Mouse (Mus musculus): ENCODE measurements around the gene Hoxd12. TPM values are rescaled to one million over a fixed set of nuclear protein-coding genes. Genes with fewer than 3 reads are reported as not detected.

Hoxd12 gene
- total RNA-seq, 4 experiments from 2014 or later: not detected

DNA sequence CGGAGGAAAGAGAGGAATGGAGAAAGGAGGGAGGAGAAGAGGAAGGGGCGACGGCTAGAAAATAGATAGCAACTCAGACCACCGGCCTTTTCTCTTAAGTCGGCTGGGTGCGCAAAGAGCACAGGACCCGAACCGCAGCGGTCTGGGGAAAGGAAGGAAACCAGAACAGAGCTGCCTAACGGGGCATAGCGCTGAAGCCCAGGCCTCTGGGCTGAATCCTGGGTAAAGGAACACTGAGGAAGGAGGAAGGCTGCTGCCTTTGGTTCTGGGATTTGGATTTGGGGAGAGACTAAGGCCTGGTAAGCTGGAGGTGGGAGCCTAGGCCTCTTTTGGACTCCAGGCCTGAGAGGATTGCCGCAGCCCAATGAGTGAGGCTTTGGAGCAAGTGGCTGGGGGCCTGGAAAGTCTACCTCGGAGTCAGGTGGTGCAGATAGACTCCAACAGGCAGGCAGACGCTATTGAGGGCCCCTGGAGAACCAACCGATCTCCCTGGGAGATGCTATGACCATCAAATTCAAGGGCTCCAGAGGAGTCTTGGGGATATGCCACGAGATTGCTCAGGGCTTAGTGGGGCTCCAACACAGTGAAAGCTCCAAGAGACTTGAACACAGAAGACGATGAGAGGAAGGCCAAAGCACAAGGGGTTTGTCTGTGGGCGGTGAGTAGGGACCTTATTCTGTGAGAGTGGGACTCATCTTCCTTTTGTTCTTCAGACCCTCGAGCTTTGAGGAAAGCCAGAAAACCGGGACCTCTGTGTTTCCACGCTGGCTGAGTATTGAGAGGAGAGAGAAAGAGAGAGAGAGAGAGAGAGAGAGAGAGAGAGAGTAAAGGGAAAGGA is 6.0 kb downstream of the Hoxd12 start:
- no peak for DNase-seq (ENCODE audit: low spot score in 2 of 2)

DNA sequence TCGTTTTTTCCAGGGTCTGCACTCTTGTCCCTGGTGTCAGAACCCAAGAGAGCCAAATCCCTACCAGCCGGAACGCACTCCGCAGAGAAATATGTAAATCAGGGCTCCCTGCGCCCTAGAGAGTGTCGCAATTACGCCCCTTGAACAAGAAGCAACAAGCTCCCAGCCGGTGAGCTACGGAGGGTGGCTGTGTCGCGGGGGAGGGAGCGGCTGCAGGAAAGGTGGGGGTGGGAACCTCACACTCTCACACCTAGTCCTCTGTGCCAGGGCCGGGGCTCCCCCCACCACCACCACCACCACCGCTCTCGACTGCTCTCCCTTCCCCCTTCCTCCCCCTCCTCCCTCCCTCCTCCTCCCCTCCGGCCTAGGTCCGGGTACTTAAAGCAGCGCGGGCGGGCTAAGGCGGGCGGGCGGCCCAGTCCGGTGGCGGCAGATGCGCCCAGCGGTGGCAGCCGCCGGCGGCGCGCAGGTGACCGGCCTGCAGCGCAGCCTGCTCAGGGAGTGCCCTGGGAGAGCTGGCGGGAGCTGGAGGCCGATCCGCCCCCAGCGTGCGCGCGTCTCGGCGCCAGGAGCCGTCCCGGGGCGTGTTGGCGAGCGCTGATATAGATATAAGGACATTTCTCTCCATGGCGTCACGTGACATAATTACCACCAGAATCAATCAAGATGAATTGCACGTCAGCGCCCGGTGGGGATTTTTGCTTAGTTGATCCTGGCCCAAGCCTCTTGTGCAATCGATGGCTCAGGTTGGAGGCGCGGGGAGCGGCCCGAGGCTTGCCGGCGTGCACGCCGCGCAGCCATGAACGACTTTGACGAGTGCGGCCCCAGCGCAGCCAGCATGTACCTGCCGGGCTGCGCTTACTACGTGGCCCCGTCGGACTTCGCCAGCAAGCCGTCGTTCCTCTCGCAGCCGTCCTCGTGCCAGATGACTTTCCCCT is 7.0 kb downstream of the Hoxd12 start:
- no peak for DNase-seq (ENCODE audit: low spot score in 2 of 2)

- no peak for DNase-seq (ENCODE audit: low spot score in 2 of 2)
Measured at GRCm38 (mm10) chr2:74682796-74683195, 8.0 kb downstream of the Hoxd12 start.

GRCm38 (mm10) chr2:74683471-74683951 is 8.7 kb downstream of the Hoxd12 start:
- no peak for DNase-seq (ENCODE audit: low spot score in 2 of 2)

- no peak for DNase-seq (ENCODE audit: low spot score in 2 of 2)
Measured at GRCm38 (mm10) chr2:74684106-74684505, 9.3 kb downstream of the Hoxd12 start.

- DNase-seq (ENCODE audit: low spot score in 2 of 2): no peak
Measured at GRCm38 (mm10) chr2:74685059-74685603, 10.3 kb downstream of the Hoxd12 start.

GRCm38 (mm10) chr2:74686301-74686987 is 11.6 kb downstream of the Hoxd12 start:
- DNase-seq (ENCODE audit: low spot score in 2 of 2): no peak

DNA sequence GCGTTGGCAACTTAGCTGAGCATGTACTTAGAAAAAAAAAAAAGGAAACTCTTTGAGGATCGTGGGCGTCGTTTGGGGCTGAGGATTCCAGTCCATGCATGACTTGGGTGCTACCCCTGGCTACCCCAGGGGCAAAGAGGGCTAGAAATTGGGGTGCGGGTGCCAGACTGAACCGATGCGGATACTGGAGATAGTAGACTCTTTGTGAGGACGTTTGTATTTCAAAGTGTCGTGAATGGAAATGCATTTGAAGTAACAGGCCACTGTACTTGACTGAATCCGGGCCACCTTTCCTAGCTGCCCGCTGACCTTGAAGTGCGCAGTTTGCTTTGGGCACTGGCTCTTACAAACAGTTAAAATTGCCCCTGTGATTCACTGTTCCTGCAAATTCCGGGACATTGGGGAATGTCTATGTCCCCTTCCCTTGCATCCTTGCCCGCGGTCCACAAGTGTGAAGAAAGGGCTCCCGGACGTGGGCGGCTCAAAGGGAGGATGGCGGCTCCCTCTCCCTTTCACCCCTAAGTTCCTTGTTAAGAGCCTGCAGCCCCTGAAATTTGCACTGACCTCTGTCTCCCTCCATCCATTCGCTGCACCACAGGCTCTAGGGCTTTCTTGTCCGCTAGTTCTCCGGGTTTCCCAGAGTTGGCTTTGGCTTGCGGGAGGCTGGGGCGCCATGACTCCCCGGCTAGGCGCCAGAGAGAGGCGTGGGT is 12.3 kb downstream of the Hoxd12 start:
- no peak for DNase-seq (ENCODE audit: low spot score in 2 of 2)

DNA sequence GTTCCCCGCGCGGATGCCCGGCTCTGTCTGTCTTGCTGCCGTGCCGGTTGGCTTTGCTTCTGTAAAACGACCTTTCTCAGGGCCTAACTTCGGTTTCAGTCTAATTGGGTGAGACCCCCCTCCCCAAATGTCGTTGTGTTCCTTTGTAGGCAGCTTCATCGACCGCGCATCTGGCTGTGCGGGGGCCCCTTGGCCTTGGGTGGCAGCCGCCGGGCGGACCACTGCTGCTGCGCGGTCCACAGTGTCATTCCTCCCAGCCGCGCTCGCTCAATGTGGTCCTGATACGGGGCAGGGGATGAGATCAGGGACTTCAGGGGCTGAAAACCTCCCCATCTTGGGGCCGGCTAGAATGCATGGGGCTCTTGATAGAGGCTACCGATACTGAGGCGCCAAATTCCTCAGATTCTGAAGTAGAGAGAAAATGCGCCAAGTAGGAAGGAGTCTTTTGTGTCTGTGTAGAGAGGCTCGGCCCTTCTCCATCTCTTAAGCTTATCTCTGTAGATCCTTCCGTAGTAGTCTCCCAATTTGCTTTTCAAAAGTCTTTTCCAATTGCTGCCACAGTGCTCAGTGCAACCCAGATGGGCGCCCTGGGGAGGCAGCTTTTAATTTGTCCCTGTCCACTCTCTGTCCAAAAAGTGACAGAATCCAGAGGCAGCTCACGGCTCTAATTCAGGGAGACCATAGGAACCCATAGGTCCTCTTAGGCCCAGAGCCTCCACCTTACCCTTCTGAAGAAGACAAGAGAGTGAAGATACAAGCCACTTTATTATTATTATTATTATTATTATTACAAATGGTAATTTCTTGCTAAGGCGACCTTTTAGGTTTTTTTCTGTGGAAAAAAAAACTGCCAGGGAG is 13.1 kb downstream of the Hoxd12 start:
- DNase-seq (ENCODE audit: low spot score in 2 of 2): no peak

- DNase-seq (ENCODE audit: low spot score in 2 of 2): no peak
Measured at GRCm38 (mm10) chr2:74688795-74689573, 14.2 kb downstream of the Hoxd12 start.

GRCm38 (mm10) chr2:74689574-74690337 is 14.9 kb downstream of the Hoxd12 start:
- DNase-seq (ENCODE audit: low spot score in 2 of 2): no peak

DNA sequence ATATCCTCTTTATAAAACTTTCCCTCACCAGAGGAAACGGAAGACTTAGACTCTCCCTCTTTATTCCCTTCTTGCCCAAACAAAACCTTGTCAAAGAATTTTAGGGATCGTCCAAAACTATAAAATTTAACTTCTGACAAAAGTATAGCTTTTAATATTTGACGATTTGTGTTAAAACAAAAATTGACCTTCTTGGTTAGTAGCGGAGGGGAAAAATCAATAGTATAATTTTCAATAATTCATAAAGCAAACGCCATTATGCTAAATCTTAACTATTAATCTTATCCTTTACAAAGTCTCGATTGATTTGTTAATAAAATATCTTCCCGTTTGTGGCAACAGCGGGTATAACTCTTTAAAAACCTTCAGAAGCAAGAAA is 15.5 kb downstream of the Hoxd12 start:
- no peak for DNase-seq (ENCODE audit: low spot score in 2 of 2)

DNA sequence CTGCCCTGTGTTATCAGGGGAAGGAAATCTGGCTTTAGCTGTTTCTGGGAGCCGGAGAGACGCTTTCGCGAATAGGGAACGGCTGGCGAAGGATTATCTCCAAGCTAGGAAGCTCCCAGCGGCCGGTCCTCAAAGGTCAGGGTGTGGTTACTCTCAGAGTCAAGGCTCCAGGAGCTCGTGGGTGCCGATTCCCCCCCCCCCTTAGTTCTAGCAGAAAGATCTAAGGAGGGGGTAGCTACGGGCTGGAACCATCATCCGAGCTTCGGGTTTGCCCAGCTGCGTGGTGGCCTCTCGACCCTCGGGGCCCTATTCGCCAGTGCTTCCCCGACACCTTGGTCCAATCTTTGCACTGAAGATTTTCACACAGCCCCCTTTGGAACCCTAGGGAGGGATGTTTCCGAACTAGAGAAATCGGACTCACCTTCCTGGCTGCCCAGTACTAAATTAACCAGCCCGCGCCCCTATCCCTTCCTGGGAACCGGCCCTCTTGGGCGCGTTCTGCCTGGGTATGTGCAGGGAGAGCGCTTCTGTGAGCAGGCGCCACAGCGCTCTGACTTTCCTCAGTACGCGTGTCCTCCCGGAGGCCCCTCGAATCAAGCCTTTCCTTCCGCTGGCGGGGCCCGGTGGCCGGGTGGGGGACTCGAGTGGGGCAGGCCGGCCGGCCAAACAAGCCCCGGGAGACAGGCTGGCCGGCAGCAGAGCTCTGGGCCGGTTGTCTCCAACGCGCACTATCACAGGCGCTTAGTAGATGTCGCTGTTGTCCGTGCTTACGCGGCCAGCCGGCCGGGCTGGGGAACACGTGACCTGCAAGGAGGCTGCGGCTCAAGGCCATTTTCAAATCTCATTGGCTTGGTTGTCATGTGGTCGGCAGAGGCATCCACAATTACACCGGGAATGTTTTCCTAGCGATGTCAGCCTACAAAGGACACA is 16.5 kb downstream of the Hoxd12 start, which contains the start of gene Hoxd10:
Hoxd10 (plus strand) TSS at position 903 of the 930 bp plus-strand sequence.
- DNase-seq (ENCODE audit: low spot score in 2 of 2): no peak

GRCm38 (mm10) chr2:74691995-74692807 is 17.4 kb downstream of the Hoxd12 start:
- no peak for DNase-seq (ENCODE audit: low spot score in 2 of 2)

GRCm38 (mm10) chr2:74692808-74693431 is 18.1 kb downstream of the Hoxd12 start:
- no peak for DNase-seq (ENCODE audit: low spot score in 2 of 2)

DNA sequence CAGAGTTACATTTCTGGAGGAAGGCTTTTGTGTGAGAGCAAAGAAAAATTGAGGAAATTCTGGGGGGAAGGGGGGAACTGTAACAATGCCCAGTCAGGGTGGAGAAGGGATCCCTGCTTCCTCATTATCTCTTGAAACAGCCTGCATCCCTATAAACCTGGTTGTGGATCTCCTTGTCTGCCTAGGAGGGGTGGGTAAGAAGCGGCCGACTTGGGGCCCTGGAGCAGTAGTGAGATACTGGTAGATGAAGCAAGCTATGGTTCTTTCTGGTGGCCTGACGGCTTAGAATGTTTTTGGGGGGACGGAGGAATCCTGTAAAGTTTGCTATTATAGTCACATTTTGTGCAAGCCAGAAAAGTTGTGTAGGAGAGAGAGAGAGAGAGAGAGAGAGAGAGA is 18.6 kb downstream of the Hoxd12 start:
- no peak for DNase-seq (ENCODE audit: low spot score in 2 of 2)
